Mouse (Mus musculus) testis, postnatal 10 days (tissue): ENCODE data around the gene Elf5.
A peak's percentile ranks its signal among the peaks of the same experiment; 100 is the strongest.

Experiments used
- DNase-seq: peaks from one replicate; pipeline ENCODE4 v3.0.0; 2021; ENCODE audit warnings: low spot score

The Elf5 gene

GRCm38 (mm10) chr2:103435110-103435509 is 23.6 kb downstream of the Elf5 start:
- no peak for DNase-seq

GRCm38 (mm10) chr2:103436534-103436933 is 25.0 kb downstream of the Elf5 start:
- no peak for DNase-seq

- no peak for DNase-seq
Observed at GRCm38 (mm10) chr2:103439071-103439622, 27.7 kb downstream of the Elf5 start.

- peak; percentile 89 for DNase-seq
Observed at GRCm38 (mm10) chr2:103439710-103440109, 28.2 kb downstream of the Elf5 start.

GRCm38 (mm10) chr2:103445776-103446175 is 34.3 kb downstream of the Elf5 start:
- peak; percentile 60 for DNase-seq

GRCm38 (mm10) chr2:103446326-103446725 is 34.8 kb downstream of the Elf5 start:
- no peak for DNase-seq

- DNase-seq: no peak
Observed at GRCm38 (mm10) chr2:103448947-103449560, 37.6 kb downstream of the Elf5 start.

- no peak for DNase-seq
Observed at GRCm38 (mm10) chr2:103449813-103450212, 38.3 kb downstream of the Elf5 start.

GRCm38 (mm10) chr2:103450267-103450666 is 38.8 kb downstream of the Elf5 start:
- DNase-seq: no peak

- no peak for DNase-seq
Observed at GRCm38 (mm10) chr2:103452550-103452949, 41.1 kb downstream of the Elf5 start.

GRCm38 (mm10) chr2:103455748-103456147 is 44.3 kb downstream of the Elf5 start:
- DNase-seq: no peak

GRCm38 (mm10) chr2:103456646-103457045 is 45.2 kb downstream of the Elf5 start:
- DNase-seq: peak; percentile 91

- no peak for DNase-seq
Observed at GRCm38 (mm10) chr2:103457048-103457447, 45.6 kb downstream of the Elf5 start.

- no peak for DNase-seq
Observed at GRCm38 (mm10) chr2:103457628-103458027, 46.1 kb downstream of the Elf5 start.

GRCm38 (mm10) chr2:103459069-103459468 is 47.6 kb downstream of the Elf5 start:
- DNase-seq: no peak

GRCm38 (mm10) chr2:103461210-103461609 is 49.7 kb downstream of the Elf5 start:
- no peak for DNase-seq

GRCm38 (mm10) chr2:103461743-103462142 is 50.3 kb downstream of the Elf5 start:
- DNase-seq: no peak

- no peak for DNase-seq
Observed at GRCm38 (mm10) chr2:103462746-103463145, 51.3 kb downstream of the Elf5 start.

- no peak for DNase-seq
Observed at GRCm38 (mm10) chr2:103464524-103464923, 53.0 kb downstream of the Elf5 start.

- DNase-seq: no peak
Observed at GRCm38 (mm10) chr2:103465429-103465828, 53.9 kb downstream of the Elf5 start.

- no peak for DNase-seq
Observed at GRCm38 (mm10) chr2:103466272-103466671, 54.8 kb downstream of the Elf5 start.

- DNase-seq: no peak
Observed at GRCm38 (mm10) chr2:103466984-103467588, 55.6 kb downstream of the Elf5 start.

- no peak for DNase-seq
Observed at GRCm38 (mm10) chr2:103473362-103473761, 61.9 kb downstream of the Elf5 start.

- no peak for DNase-seq
Observed at GRCm38 (mm10) chr2:103476180-103476579, 64.7 kb downstream of the Elf5 start.
